Mouse (Mus musculus): ENCODE results near the gene Crybb1. TPM values are rescaled to one million over a fixed set of nuclear protein-coding genes. Genes with fewer than 3 reads are reported as not detected.
A peak's percentile ranks its signal among the peaks of the same experiment; 100 is the strongest.

The Crybb1 gene
- polyA plus RNA-seq, 1 experiment: 0.28 TPM

DNA sequence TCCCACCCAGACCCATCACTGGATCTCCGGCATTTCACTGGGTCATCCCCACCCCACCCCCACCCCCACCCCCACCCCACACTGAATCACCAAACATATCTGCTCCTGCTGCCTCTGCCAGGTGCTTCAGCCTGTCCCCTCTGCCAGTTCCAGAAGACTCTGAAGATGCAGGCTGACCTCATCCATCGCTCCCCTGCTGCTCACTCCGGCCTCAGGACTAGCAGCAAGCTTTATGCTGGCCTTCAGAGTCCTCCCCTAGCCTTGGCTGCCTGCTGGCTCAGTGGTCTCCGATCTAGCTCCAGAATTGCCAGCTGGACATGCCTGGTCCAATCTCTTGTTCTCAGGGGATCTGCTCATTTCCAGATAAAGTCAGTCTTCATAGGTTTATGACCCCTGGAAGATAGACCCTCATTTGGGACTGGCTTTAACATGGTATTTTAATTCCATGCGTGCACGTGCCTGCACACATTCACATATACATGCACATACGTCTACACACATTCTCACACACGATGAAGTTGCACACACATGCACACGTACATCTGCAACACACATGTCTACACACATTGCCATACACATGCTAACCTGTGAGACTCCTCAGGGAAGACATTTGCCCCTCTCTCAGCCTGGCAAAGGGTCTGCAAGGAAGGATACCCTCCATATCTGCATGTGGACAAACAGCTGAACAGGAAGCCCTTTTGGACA is 17.6 kb upstream of the Crybb1 start:
- no peak overlapping the region for H3K27ac ChIP-seq (ENCODE audit: control insufficient read depth, insufficient read depth, low read depth, low read length)
- no peaks in the 10 kb centered on the region for H3K27me3 ChIP-seq (ENCODE audit: control insufficient read depth, insufficient read depth, low read length)
- no peak overlapping the region for H3K4me3 ChIP-seq (ENCODE audit: control insufficient read depth, low read depth, low read length)
- H3K4me1 ChIP-seq (ENCODE audit: control insufficient read depth, insufficient read depth, low read length): no peaks in the 10 kb centered on the region; the same call in 1 of the 2 replicates
- TF ChIP-seq POLR2A (IDR thresholded peaks at IDR 0.05; ENCODE audit: control insufficient read depth, low read depth, low read length) (no peak), CTCF (IDR thresholded peaks at IDR 0.05; ENCODE audit: control insufficient read depth, insufficient read depth, insufficient replicate concordance, low read depth, low read length) (no peak)
- no peaks in the 10 kb centered on the region for H3K36me3 ChIP-seq (ENCODE audit: control insufficient read depth, insufficient read depth, low read length)

- Histone ChIP-seq H3K4me3 (ENCODE audit: control insufficient read depth, low read depth, low read length) (no peak overlapping the region), H3K4me1 (ENCODE audit: control insufficient read depth, insufficient read depth, low read length) (no peaks in the 10 kb centered on the region; the same call in 1 of the 2 replicates), H3K27me3 (ENCODE audit: control insufficient read depth, insufficient read depth, low read length) (no peaks in the 10 kb centered on the region), H3K36me3 (ENCODE audit: control insufficient read depth, insufficient read depth, low read length) (no peaks in the 10 kb centered on the region), H3K27ac (ENCODE audit: control insufficient read depth, insufficient read depth, low read depth, low read length) (no peak overlapping the region)
- TF ChIP-seq POLR2A (IDR thresholded peaks at IDR 0.05; ENCODE audit: control insufficient read depth, low read depth, low read length) (no peak), CTCF (IDR thresholded peaks at IDR 0.05; ENCODE audit: control insufficient read depth, insufficient read depth, insufficient replicate concordance, low read depth, low read length) (no peak)
Observed at GRCm38 (mm10) chr5:112238781-112239482, 16.7 kb upstream of the Crybb1 start.

- TF ChIP-seq POLR2A (IDR thresholded peaks at IDR 0.05; ENCODE audit: control insufficient read depth, low read depth, low read length) (no peak), CTCF (IDR thresholded peaks at IDR 0.05; ENCODE audit: control insufficient read depth, insufficient read depth, insufficient replicate concordance, low read depth, low read length) (peak; percentile 97)
- Histone ChIP-seq H3K36me3 (ENCODE audit: control insufficient read depth, insufficient read depth, low read length) (no peaks in the 10 kb centered on the region), H3K4me1 (ENCODE audit: control insufficient read depth, insufficient read depth, low read length) (no peaks in the 10 kb centered on the region; the same call in 1 of the 2 replicates), H3K4me3 (ENCODE audit: control insufficient read depth, low read depth, low read length) (no peak overlapping the region), H3K27ac (ENCODE audit: control insufficient read depth, insufficient read depth, low read depth, low read length) (no peak overlapping the region), H3K27me3 (ENCODE audit: control insufficient read depth, insufficient read depth, low read length) (no peaks in the 10 kb centered on the region)
Observed at GRCm38 (mm10) chr5:112240761-112241160, 14.9 kb upstream of the Crybb1 start.

GRCm38 (mm10) chr5:112241849-112242248 is 13.8 kb upstream of the Crybb1 start:
- H3K4me3 ChIP-seq (ENCODE audit: control insufficient read depth, low read depth, low read length): no peak overlapping the region
- H3K27me3 ChIP-seq (ENCODE audit: control insufficient read depth, insufficient read depth, low read length): no peaks in the 10 kb centered on the region
- TF ChIP-seq POLR2A (IDR thresholded peaks at IDR 0.05; ENCODE audit: control insufficient read depth, low read depth, low read length): no peak
- TF ChIP-seq CTCF (IDR thresholded peaks at IDR 0.05; ENCODE audit: control insufficient read depth, insufficient read depth, insufficient replicate concordance, low read depth, low read length): no peak
- H3K36me3 ChIP-seq (ENCODE audit: control insufficient read depth, insufficient read depth, low read length): no peaks in the 10 kb centered on the region
- no peak overlapping the region for H3K27ac ChIP-seq (ENCODE audit: control insufficient read depth, insufficient read depth, low read depth, low read length)
- H3K4me1 ChIP-seq (ENCODE audit: control insufficient read depth, insufficient read depth, low read length): no peaks in the 10 kb centered on the region; the same call in 1 of the 2 replicates

DNA sequence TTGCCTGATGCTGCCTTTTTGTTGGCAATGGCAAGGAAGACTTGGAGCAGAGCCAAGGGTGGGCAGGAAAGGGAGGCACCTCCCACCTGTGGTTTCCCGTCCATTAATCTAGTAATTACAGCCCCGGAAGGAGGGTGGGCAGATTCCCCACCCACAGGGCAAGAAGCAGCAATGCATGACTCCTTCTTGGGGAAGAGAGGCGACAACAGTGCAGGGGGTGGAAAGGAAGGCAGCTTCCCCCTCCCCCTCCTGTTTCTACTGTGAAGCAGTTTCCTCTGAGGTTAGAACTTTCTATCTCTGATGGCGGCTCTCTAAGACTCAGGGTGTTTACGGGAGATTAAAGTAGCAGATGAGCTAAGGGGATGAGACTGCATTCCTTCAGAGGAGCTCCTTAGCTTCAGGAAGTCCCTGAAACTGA is 13.2 kb upstream of the Crybb1 start:
- Histone ChIP-seq H3K4me1 (ENCODE audit: control insufficient read depth, insufficient read depth, low read length) (no peaks in the 10 kb centered on the region; the same call in 1 of the 2 replicates), H3K4me3 (ENCODE audit: control insufficient read depth, low read depth, low read length) (no peak overlapping the region), H3K36me3 (ENCODE audit: control insufficient read depth, insufficient read depth, low read length) (no peaks in the 10 kb centered on the region), H3K27me3 (ENCODE audit: control insufficient read depth, insufficient read depth, low read length) (no peaks in the 10 kb centered on the region), H3K27ac (ENCODE audit: control insufficient read depth, insufficient read depth, low read depth, low read length) (no peak overlapping the region)
- TF ChIP-seq CTCF (IDR thresholded peaks at IDR 0.05; ENCODE audit: control insufficient read depth, insufficient read depth, insufficient replicate concordance, low read depth, low read length) (no peak), POLR2A (IDR thresholded peaks at IDR 0.05; ENCODE audit: control insufficient read depth, low read depth, low read length) (no peak)

DNA sequence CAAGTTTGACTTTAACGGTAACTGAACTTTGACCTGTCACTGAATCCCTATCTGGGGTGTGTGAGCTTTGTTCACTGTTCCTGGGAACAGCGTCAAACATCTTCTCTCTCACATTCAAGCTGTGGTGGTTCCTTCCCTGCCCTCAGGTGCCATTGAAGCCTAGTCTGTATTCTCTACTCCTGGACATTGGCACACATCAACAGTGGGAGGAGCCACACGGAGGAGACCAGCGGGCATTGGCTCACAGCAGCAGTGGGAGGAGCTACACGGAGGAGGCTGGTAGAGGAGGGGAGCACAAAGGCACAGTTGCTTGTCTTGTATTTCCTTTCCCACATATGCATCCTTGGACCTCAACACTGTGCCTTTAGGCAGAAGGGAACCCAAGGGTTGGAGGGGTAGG is 12.6 kb upstream of the Crybb1 start:
- Histone ChIP-seq H3K27me3 (ENCODE audit: control insufficient read depth, insufficient read depth, low read length) (no peaks in the 10 kb centered on the region), H3K4me3 (ENCODE audit: control insufficient read depth, low read depth, low read length) (no peak overlapping the region), H3K36me3 (ENCODE audit: control insufficient read depth, insufficient read depth, low read length) (no peaks in the 10 kb centered on the region), H3K27ac (ENCODE audit: control insufficient read depth, insufficient read depth, low read depth, low read length) (no peak overlapping the region), H3K4me1 (ENCODE audit: control insufficient read depth, insufficient read depth, low read length) (no peaks in the 10 kb centered on the region; the same call in 1 of the 2 replicates)
- TF ChIP-seq CTCF (IDR thresholded peaks at IDR 0.05; ENCODE audit: control insufficient read depth, insufficient read depth, insufficient replicate concordance, low read depth, low read length) (no peak), POLR2A (IDR thresholded peaks at IDR 0.05; ENCODE audit: control insufficient read depth, low read depth, low read length) (no peak)

DNA sequence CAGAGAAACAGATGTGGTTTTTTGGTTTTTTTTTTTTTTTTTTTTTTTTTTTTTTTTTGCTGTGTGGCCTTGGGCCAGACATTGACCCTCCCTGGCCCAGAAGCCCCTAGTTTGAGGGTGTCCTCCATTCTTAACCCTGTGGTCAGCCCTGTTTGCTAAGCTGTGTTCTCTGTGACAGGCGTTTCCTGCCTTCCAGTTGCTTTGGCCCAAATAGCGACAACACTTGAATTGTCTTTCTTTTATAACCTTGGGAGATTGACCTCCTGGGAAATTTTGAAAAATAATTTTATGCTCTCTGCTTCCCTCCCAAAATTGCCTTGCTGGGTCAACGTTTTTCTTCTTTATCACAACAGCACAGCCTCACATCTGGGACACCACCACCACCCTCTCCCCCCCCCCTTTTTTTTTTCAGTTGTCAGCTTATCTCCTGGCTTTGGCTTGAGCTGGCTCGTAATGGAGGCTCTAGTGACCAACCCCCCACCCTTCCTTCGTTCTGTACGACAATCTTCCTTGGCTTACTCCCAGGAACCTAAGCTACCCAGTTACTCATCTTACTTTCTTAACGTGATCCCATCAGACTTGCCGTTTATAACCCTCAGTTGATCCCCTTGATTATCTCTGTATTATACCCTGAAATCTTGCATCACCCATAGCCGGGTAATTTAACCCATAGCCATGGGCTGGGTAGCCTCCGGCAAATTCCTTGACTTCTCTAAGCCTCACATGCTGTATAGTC is 11.9 kb upstream of the Crybb1 start:
- no peaks in the 10 kb centered on the region; the same call in 1 of the 2 replicates for H3K4me1 ChIP-seq (ENCODE audit: control insufficient read depth, insufficient read depth, low read length)
- TF ChIP-seq POLR2A (IDR thresholded peaks at IDR 0.05; ENCODE audit: control insufficient read depth, low read depth, low read length): no peak
- no peak for TF ChIP-seq CTCF (IDR thresholded peaks at IDR 0.05; ENCODE audit: control insufficient read depth, insufficient read depth, insufficient replicate concordance, low read depth, low read length)
- H3K36me3 ChIP-seq (ENCODE audit: control insufficient read depth, insufficient read depth, low read length): no peaks in the 10 kb centered on the region
- no peaks in the 10 kb centered on the region for H3K27me3 ChIP-seq (ENCODE audit: control insufficient read depth, insufficient read depth, low read length)
- no peak overlapping the region for H3K27ac ChIP-seq (ENCODE audit: control insufficient read depth, insufficient read depth, low read depth, low read length)
- no peak overlapping the region for H3K4me3 ChIP-seq (ENCODE audit: control insufficient read depth, low read depth, low read length)

All from testis, adult 2 months (tissue).